Mouse (Mus musculus) hindbrain, embryonic 16.5 days (tissue): ENCODE measurements around the gene Zswim8. TPM values are rescaled to one million over a fixed set of nuclear protein-coding genes. Genes with fewer than 3 reads are reported as not detected.

ENCODE experiments used
- ATAC-seq: fragments of 200-750 bp; cut with Nextera tagmentation; 2 replicates; pipeline ENCODE4 v1.8.0; 2017; ENCODE audit warnings: moderate TSS enrichment, moderate library complexity
- H3K27ac ChIP-seq: fragments of 300-500 bp; sonication (generic); 2 replicates; pipeline ENCODE4 v1.5.1; 2014; ENCODE audit warnings: low read depth, mild to moderate bottlenecking, control low read depth, low read length, moderate library complexity
- H3K27me3 ChIP-seq: fragments of 300-500 bp; sonication (generic); replicated peaks from 2 replicates; pipeline ENCODE4 v1.6.1; 2014; ENCODE audit warnings: low read length; ENCODE audit not compliant: control insufficient read depth, insufficient read depth
- H3K36me3 ChIP-seq: fragments of 300-500 bp; sonication (generic); 2 replicates; pipeline ENCODE4 v1.6.1; 2014; ENCODE audit warnings: mild to moderate bottlenecking, low read length, moderate library complexity, mixed read lengths; ENCODE audit not compliant: control insufficient read depth, insufficient read depth
- H3K4me1 ChIP-seq: fragments of 300-500 bp; sonication (generic); 2 replicates; pipeline ENCODE4 v1.6.1; 2014; ENCODE audit warnings: low read depth, low read length; ENCODE audit not compliant: control insufficient read depth, insufficient read depth
- H3K4me2 ChIP-seq: fragments of 300-500 bp; sonication (generic); 2 replicates; pipeline ENCODE4 v1.6.1; 2014; ENCODE audit warnings: mild to moderate bottlenecking, low read length, control low read depth, moderate library complexity
- H3K4me3 ChIP-seq: fragments of 300-500 bp; sonication (generic); 2 replicates; pipeline ENCODE4 v1.5.1; 2014; ENCODE audit warnings: mild to moderate bottlenecking, low read length, control low read depth, moderate library complexity
- H3K9ac ChIP-seq: fragments of 300-500 bp; sonication (generic); 2 replicates; pipeline ENCODE4 v1.6.1; 2014; ENCODE audit warnings: low read depth, mild to moderate bottlenecking, control low read depth, low read length, moderate library complexity
- H3K9me3 ChIP-seq: fragments of 300-500 bp; sonication (generic); 2 replicates; pipeline ENCODE4 v1.6.1; 2014; ENCODE audit warnings: mild to moderate bottlenecking, low read length, moderate library complexity; ENCODE audit not compliant: control insufficient read depth
- WGBS: fragments of 180-500 bp; shearing (Covaris S2); extraction: QIAGEN DNeasy Blood & Tissue Kit; methylation state at CpG from one replicate; pipeline ENCODE4 v1.1.7; 2014; 5-methylcytosine and 5-hydroxymethylcytosine counted together
- polyA plus RNA-seq: library from polyadenylated mRNA; unstranded; fragments of >200 nt; fragmentation: Nextera tagmentation; extraction: Ambion mirVana; gene quantifications from 2 replicates; pipeline ENCODE4 v1.2.1, GENCODE M21; 2015

Gene Zswim8
- polyA plus RNA-seq, 1 experiment from 2014 or later, result 36.1 TPM

DNA sequence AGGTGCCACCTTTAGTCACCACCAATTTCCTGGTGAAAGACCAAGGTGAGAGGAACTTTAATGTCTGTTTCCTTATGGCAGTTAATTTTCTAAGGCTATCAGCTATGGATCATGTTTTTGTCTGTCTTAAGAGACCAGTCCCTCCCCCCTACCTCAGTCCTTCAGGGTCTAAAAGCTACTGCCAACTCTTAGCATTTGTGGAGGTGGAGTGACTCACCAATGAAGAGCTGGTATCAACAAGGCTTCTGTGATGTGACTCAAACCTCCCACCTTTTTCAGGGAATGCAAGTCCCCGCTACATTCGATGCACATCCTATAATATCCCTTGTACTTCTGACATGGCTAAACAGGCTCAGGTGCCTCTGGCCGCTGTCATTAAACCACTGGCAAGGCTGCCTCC is 20.8 kb upstream of the Zswim8 start:
- WGBS, result 99% methylated on average over 3 of the region's 3 CpGs
- no peak for ATAC-seq
- no peak overlapping the region for H3K9ac ChIP-seq

DNA sequence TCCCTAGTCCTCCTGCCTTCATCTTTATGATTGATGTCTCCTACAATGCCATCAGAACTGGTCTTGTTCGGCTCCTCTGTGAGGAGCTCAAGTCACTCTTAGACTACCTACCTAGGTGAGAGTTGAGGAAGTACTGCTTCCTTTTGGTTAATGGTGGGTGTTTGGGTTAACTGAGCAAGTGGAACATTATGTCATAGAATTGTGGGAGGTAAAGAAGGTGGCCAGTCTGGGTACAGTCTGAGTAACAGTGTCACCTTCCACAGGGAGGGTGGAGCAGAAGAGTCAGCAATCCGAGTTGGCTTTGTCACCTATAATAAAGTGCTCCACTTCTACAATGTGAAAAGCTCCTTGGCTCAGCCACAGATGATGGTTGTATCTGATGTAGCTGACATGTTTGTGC is 18.3 kb upstream of the Zswim8 start:
- Histone ChIP-seq H3K9ac (no peak overlapping the region), H3K27ac (no peak overlapping the region), H3K9me3 (no peaks in the 10 kb centered on the region), H3K4me1 (peaks cover 1% of the 10 kb centered on the region), H3K4me2 (no peak overlapping the region), H3K36me3 (peaks cover 70% of the 10 kb centered on the region), H3K27me3 (no peaks in the 10 kb centered on the region), H3K4me3 (no peak overlapping the region)
- 94% methylated on average over 2 of the region's 2 CpGs for WGBS
- ATAC-seq, result no peak

More for the DNA sequence above, 20.8 kb upstream of the Zswim8 start:
- no peaks in the 10 kb centered on the region for H3K9me3 ChIP-seq
- no peaks in the 10 kb centered on the region for H3K27me3 ChIP-seq
- peaks cover 66% of the 10 kb centered on the region for H3K36me3 ChIP-seq
- H3K27ac ChIP-seq, result no peak overlapping the region
- H3K4me3 ChIP-seq, result no peak overlapping the region
- H3K4me1 ChIP-seq, result no peaks in the 10 kb centered on the region
- H3K4me2 ChIP-seq, result no peak overlapping the region

- Histone ChIP-seq H3K27me3 (no peaks in the 10 kb centered on the region), H3K4me1 (peaks cover 18% of the 10 kb centered on the region), H3K4me2 (no peak overlapping the region), H3K36me3 (peaks cover 60% of the 10 kb centered on the region), H3K9me3 (no peaks in the 10 kb centered on the region), H3K27ac (no peak overlapping the region), H3K4me3 (no peak overlapping the region), H3K9ac (no peak overlapping the region)
- 93% methylated on average over 6 of the region's 6 CpGs for WGBS
- no peak for ATAC-seq
Measured at GRCm38 (mm10) chr14:20691772-20692171, 15.6 kb upstream of the Zswim8 start.

DNA sequence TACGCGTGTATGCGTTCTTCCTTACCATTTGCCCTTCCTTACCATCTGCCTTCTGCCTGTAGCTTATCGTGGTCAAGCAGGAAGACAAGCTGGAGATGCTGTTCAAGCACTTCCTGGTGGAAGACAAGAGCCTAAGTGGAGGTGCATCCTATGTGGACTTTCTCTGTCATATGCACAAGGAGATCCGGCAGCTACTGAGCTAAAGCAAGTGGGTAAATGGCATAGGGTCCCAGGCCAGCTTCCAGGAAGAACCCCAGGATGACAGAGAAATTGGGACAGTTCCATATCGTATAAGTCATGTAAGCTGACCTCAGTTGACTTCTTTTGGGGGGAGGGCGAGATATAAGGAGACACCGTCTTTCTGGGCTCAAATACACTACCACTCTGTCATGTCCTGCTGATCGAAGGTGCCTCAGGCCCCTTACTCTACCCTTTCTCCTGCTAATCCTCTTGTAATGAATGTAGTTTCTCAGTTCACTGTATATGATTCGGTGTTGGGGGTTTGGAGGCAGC is 13.7 kb upstream of the Zswim8 start:
- Histone ChIP-seq H3K36me3 (peaks cover 43% of the 10 kb centered on the region), H3K4me3 (no peak overlapping the region), H3K27ac (no peak overlapping the region)

DNA sequence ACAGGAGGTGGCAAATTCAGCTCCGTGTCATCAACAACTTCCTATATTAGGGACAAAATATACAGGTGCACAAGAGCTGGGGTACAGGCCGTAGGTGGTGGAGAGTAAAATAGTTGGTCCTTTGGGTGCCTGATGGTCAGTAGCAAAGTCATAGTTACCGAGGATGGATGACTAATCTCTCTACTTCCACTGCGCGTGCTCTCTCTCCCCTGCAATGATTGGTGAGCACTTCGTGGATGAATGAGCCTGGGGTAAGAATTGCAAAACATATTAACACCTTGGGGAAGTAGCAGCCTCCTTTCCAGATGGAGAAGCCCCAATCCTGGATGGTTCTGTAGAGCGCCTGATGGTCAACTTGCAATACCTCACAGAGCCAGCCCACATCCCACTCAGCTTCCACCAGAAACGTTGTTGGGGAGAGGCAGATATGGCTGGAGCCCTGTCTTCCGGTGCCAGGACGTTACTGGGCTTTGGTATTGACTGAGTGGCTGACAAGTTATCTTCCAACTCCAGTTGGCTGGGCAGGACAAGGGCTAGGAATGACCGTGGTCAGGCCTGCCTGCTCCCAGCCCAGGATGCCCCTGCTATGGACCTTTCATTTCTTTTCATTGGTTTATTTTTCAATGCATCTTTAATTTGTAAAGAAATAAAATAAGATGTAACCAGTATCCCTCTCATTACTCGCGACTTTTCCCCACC is 13.0 kb upstream of the Zswim8 start:
- Histone ChIP-seq H3K36me3 (peaks cover 36% of the 10 kb centered on the region), H3K4me2 (peak overlapping the region; percentile 91), H3K27me3 (no peaks in the 10 kb centered on the region), H3K4me3 (peak overlapping the region; percentile 95), H3K4me1 (peaks cover 43% of the 10 kb centered on the region), H3K9ac (peak overlapping the region; percentile 98), H3K9me3 (no peaks in the 10 kb centered on the region), H3K27ac (peak overlapping the region; percentile 100)
- peak; percentile 19 for ATAC-seq
- 45% methylated on average over 13 of the region's 13 CpGs for WGBS

More for the DNA sequence above, 13.7 kb upstream of the Zswim8 start:
- no peak for ATAC-seq
- Histone ChIP-seq H3K9me3 (no peaks in the 10 kb centered on the region), H3K9ac (no peak overlapping the region), H3K4me2 (no peak overlapping the region), H3K4me1 (peaks cover 36% of the 10 kb centered on the region), H3K27me3 (no peaks in the 10 kb centered on the region)
- 91% methylated on average over 10 of the region's 10 CpGs for WGBS

GRCm38 (mm10) chr14:20694884-20695760 is 12.2 kb upstream of the Zswim8 start, which contains the start of gene Fut11:
Gene Fut11, plus strand, starts transcription at chr14:20694968.
- H3K27me3 ChIP-seq, result no peaks in the 10 kb centered on the region
- peak within 1 kb of the TSS; percentile 100 for H3K27ac ChIP-seq
- under 1% methylated on average over 107 of the region's 111 CpGs for WGBS
- H3K4me3 ChIP-seq, result peak within 1 kb of the TSS; percentile 95
- peaks cover 29% of the 10 kb centered on the region for H3K36me3 ChIP-seq
- peak within 1 kb of the TSS; percentile 98 for H3K9ac ChIP-seq
- ATAC-seq, result peak; percentile 94
- H3K4me2 ChIP-seq, result peak within 1 kb of the TSS; percentile 91
- H3K4me1 ChIP-seq, result peaks cover 49% of the 10 kb centered on the region
- no peaks in the 10 kb centered on the region for H3K9me3 ChIP-seq

GRCm38 (mm10) chr14:20695761-20696520 is 11.4 kb upstream of the Zswim8 start:
- H3K4me3 ChIP-seq, result peak overlapping the region; percentile 95
- H3K4me2 ChIP-seq, result peak overlapping the region; percentile 91
- peak overlapping the region; percentile 98 for H3K9ac ChIP-seq
- peak overlapping the region; percentile 100 for H3K27ac ChIP-seq
- peaks cover 26% of the 10 kb centered on the region for H3K36me3 ChIP-seq
- no peaks in the 10 kb centered on the region for H3K27me3 ChIP-seq
- 9% methylated on average over 27 of the region's 27 CpGs for WGBS
- no peak for ATAC-seq
- H3K4me1 ChIP-seq, result peaks cover 55% of the 10 kb centered on the region
- no peaks in the 10 kb centered on the region for H3K9me3 ChIP-seq

GRCm38 (mm10) chr14:20696986-20697385 is 10.4 kb upstream of the Zswim8 start:
- Histone ChIP-seq H3K9me3 (no peaks in the 10 kb centered on the region), H3K27me3 (no peaks in the 10 kb centered on the region), H3K27ac (no peak overlapping the region), H3K4me2 (peak overlapping the region; percentile 91), H3K4me1 (peaks cover 64% of the 10 kb centered on the region), H3K4me3 (peak overlapping the region; percentile 95), H3K9ac (peak overlapping the region; percentile 98), H3K36me3 (peaks cover 16% of the 10 kb centered on the region)
- 0% methylated on average over 1 of the region's 1 CpGs for WGBS
- ATAC-seq, result no peak
